Mouse (Mus musculus) stomach, embryonic 15.5 days (tissue): ENCODE results near the gene Cnpy2. TPM values are rescaled to one million over a fixed set of nuclear protein-coding genes. Genes with fewer than 3 reads are reported as not detected.

ENCODE experiments used
- ATAC-seq: fragments of 200-750 bp; cut with Nextera tagmentation; 2 replicates; pipeline ENCODE4 v1.8.0; 2017; ENCODE audit warnings: low read depth, moderate number of reproducible peaks, moderate TSS enrichment; ENCODE audit not compliant: insufficient read depth, low FRiP score
- H3K27ac ChIP-seq: fragments of 300-500 bp; sonication (generic); 2 replicates; pipeline ENCODE4 v1.5.1; 2015; ENCODE audit warnings: mild to moderate bottlenecking, inconsistent platforms
- H3K27me3 ChIP-seq: fragments of 300-500 bp; sonication (generic); replicated peaks from 2 replicates; pipeline ENCODE4 v1.6.1; 2015; ENCODE audit warnings: inconsistent platforms
- H3K36me3 ChIP-seq: fragments of 300-500 bp; sonication (generic); 2 replicates; pipeline ENCODE4 v1.6.1; 2015; ENCODE audit warnings: inconsistent platforms
- H3K4me1 ChIP-seq: fragments of 300-500 bp; sonication (generic); 2 replicates; pipeline ENCODE4 v1.6.1; 2015; ENCODE audit warnings: inconsistent platforms
- H3K4me2 ChIP-seq: fragments of 300-500 bp; sonication (generic); 2 replicates; pipeline ENCODE4 v1.6.1; 2015; ENCODE audit warnings: mild to moderate bottlenecking, inconsistent platforms
- H3K4me3 ChIP-seq: fragments of 300-500 bp; sonication (generic); replicated peaks from 2 replicates; pipeline ENCODE4 v1.5.1; 2015; ENCODE audit warnings: inconsistent platforms
- H3K9ac ChIP-seq: fragments of 300-500 bp; sonication (generic); 2 replicates; pipeline ENCODE4 v1.6.1; 2015; ENCODE audit warnings: inconsistent platforms
- H3K9me3 ChIP-seq: fragments of 300-500 bp; sonication (generic); 2 replicates; pipeline ENCODE4 v1.6.1; 2016; ENCODE audit warnings: inconsistent platforms
- WGBS: fragments of 180-500 bp; shearing (Covaris S2); methylation state at CpG from one replicate; pipeline ENCODE4 v1.1.7; 2015; 5-methylcytosine and 5-hydroxymethylcytosine counted together
- polyA plus RNA-seq: library from polyadenylated mRNA; unstranded; fragments of >200 nt; fragmentation: Nextera tagmentation; extraction: Ambion mirVana; gene quantifications from 2 replicates; pipeline ENCODE4 v1.2.1, GENCODE M21; 2015

The Cnpy2 gene
- polyA plus RNA-seq, 1 experiment from 2014 or later: 331 TPM

DNA sequence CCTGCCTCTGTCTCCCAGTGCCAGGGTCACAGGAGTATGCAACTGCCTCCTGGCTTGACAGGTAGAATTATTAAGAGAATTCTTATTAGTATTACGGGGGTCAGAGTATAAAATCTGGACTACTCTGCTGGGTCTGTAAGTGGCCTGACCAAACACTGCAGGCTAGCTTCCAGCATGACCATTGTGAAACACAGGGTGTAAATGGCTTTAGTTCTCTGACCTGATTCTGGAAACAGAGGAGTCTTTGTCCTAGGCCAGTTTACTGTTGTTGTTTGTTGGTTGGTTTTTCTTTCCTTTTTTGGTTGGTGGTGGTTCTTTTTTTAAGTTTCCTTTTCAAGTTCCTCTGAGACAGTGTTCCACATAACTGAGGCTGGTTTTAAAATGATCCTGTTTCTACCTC lies 21.2 kb downstream of the Cnpy2 start:
- no peaks in the 10 kb centered on the region for H3K9me3 ChIP-seq
- H3K27ac ChIP-seq: no peak overlapping the region
- no peak overlapping the region for H3K4me3 ChIP-seq
- H3K4me1 ChIP-seq: peaks cover 23% of the 10 kb centered on the region
- no peak overlapping the region for H3K4me2 ChIP-seq
- ATAC-seq: no peak
- no peaks in the 10 kb centered on the region for H3K27me3 ChIP-seq
- 91% methylated on average over 1 of the region's 1 CpGs for WGBS
- H3K9ac ChIP-seq: no peak overlapping the region
- no peaks in the 10 kb centered on the region; the same call in 1 of the 2 replicates for H3K36me3 ChIP-seq

DNA sequence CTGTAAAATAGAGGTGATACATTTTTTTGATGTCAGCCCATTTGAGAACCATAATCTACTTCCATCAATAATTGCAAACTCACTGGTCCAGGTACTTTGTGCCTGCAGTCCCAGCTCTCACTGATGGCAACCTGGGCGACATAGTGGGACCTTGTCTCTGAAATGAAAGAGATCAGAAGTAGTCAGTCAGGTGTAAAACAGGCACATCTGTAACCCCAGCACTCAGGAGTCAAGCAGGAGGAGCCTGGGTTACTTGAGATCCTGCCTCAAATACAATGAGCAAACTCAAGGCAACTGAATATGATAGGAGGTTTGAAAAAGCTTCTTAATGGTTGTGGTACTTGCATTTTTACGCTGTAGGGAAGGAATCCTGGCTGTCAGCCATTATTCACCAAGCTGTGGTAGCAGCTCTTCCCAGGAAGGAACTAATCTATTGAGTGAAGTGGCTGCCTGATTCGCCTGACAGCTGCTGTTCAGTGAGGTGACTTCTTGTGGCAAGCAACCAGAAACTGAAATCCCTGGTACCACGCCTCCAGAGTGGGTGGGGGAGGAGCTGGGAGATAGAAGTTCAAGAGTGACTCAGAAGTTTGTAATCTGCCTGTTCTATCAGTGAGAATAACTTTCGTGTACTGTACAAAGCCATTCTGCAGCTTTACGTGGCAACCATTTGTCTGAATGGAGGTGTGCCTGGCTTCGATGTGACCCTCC lies 22.5 kb downstream of the Cnpy2 start:
- Histone ChIP-seq H3K9ac (no peak overlapping the region), H3K4me2 (peak overlapping the region; percentile 34), H3K27ac (peak overlapping the region; percentile 84), H3K27me3 (no peaks in the 10 kb centered on the region), H3K4me1 (peaks cover 11% of the 10 kb centered on the region), H3K9me3 (no peaks in the 10 kb centered on the region), H3K36me3 (no peaks in the 10 kb centered on the region; the same call in 1 of the 2 replicates), H3K4me3 (peak overlapping the region; percentile 10; the same call in 1 of the 2 replicates)
- ATAC-seq: peak; percentile 86
- WGBS: 21% methylated on average over 7 of the region's 7 CpGs

DNA sequence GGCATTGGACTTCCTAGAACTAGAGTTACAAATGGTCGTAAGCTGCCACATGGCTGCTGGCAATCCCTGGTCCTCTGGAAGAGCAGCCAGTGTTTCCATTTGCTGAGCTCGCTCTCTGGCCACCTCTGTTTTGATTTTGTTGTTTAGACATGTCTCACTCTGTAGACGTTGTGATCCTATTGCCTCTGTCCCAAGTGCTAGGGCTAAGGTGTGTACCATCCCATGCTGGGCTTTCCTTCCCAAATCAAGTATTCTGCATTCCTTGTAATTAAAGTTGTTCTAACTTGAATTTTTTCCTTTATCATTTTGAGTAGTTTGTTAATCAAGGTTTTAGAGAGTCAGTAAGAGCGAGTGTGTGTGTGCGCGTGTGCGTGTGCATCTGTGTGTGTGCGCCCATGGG lies 25.3 kb downstream of the Cnpy2 start:
- WGBS: 84% methylated on average over 8 of the region's 8 CpGs
- Histone ChIP-seq H3K4me2 (no peak overlapping the region), H3K4me3 (no peak overlapping the region), H3K4me1 (peaks cover 10% of the 10 kb centered on the region), H3K9ac (no peak overlapping the region), H3K27me3 (no peaks in the 10 kb centered on the region), H3K27ac (no peak overlapping the region), H3K9me3 (no peaks in the 10 kb centered on the region), H3K36me3 (peaks cover 22% of the 10 kb centered on the region)
- ATAC-seq: no peak

DNA sequence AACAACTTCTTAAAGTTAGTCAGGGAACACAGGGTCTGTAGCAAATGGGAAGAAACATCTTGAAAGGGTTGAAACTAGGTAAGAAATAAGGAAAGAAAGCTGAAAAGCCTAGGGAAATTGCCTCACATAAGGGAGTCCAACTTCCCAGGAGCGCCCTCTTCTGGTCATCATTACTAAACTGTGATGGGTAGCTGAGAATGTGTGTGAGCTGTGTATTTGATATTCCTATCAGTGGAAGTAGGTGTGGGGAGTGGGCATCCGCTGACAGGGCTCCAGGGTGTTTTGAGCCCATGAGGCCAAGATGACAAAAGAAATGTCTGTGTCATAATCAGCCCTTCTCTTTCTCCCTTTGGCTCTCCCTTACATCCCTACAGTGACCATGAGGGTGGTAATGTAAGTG lies 36.5 kb downstream of the Cnpy2 start:
- no peak overlapping the region for H3K4me2 ChIP-seq
- 53% methylated on average over 2 of the region's 2 CpGs for WGBS
- H3K4me3 ChIP-seq: no peak overlapping the region
- H3K27me3 ChIP-seq: no peaks in the 10 kb centered on the region
- no peaks in the 10 kb centered on the region for H3K4me1 ChIP-seq
- no peak for ATAC-seq
- H3K9me3 ChIP-seq: no peaks in the 10 kb centered on the region
- H3K36me3 ChIP-seq: peaks cover 60% of the 10 kb centered on the region
- H3K27ac ChIP-seq: no peak overlapping the region
- no peak overlapping the region for H3K9ac ChIP-seq

DNA sequence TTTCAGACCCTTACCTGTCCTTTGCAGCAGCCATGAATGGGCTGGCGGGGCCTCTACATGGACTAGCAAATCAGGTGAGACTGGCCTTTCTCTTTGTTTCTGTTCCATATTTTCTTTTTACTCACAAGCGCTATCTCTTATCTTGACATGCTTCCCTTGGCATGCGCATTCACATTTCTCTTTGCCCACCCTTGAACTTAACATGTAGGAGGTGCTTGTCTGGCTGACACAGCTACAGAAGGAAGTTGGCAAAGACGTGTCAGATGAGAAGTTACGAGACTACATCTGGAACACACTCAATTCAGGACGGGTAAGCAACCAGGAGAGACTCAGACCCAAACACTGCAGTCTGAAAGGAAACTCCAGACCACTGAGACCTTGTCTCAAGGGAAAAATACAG lies 37.0 kb downstream of the Cnpy2 start:
- Histone ChIP-seq H3K4me1 (no peaks in the 10 kb centered on the region), H3K27ac (no peak overlapping the region), H3K36me3 (peaks cover 56% of the 10 kb centered on the region), H3K27me3 (no peaks in the 10 kb centered on the region), H3K4me3 (no peak overlapping the region), H3K4me2 (no peak overlapping the region), H3K9ac (no peak overlapping the region), H3K9me3 (no peaks in the 10 kb centered on the region)
- 82% methylated on average over 6 of the region's 6 CpGs for WGBS
- no peak for ATAC-seq

DNA sequence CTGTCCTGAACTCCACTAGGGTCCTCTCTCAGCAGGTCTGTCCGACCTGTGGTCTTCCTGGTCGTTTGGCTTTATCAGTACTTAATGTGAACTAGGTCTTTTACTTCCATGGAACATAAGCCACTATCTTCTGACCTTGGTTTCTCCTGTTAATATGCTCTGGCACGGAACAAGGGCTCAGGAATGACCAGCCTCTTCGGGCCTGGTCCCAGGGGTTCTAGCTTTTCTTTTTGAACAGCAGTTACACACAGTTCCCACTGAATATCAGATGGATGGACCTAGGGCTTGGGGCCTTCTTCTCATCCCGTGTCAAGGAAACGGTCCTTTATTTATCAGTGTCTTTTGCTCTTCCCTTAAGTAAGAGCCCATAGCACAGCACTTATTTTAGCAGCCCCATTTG lies 39.6 kb downstream of the Cnpy2 start:
- H3K9ac ChIP-seq: no peak overlapping the region
- ATAC-seq: no peak
- WGBS: 88% methylated on average over 6 of the region's 6 CpGs
- H3K27ac ChIP-seq: no peak overlapping the region
- no peaks in the 10 kb centered on the region for H3K9me3 ChIP-seq
- H3K4me2 ChIP-seq: no peak overlapping the region
- H3K4me1 ChIP-seq: no peaks in the 10 kb centered on the region
- H3K36me3 ChIP-seq: peaks cover 50% of the 10 kb centered on the region
- no peak overlapping the region for H3K4me3 ChIP-seq
- no peaks in the 10 kb centered on the region for H3K27me3 ChIP-seq

DNA sequence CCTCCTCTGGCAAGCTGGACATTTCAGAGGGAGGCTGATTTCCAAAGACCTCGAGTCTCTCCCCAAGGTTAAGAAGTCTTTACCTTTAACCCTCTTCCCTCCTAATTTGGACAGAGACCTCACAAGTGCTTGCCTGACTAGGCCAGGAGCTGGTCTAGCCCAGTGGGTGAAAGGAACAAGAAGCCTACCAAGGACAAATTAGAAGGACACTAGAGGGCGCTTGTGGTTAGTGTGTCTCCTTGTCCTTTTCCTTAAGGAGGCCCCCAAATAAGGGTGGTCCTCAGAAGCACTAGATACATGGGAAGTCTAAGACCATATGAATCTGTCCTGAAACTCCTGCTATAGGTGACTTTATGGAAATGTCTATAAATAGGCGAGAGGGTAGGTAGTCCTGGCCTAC lies 40.3 kb downstream of the Cnpy2 start:
- Histone ChIP-seq H3K36me3 (peaks cover 50% of the 10 kb centered on the region), H3K4me2 (no peak overlapping the region), H3K4me1 (0 out of 2 replicates have a peak, but pooled peaks cover under 1% of the 10 kb centered on the region), H3K4me3 (no peak overlapping the region), H3K9ac (no peak overlapping the region), H3K9me3 (no peaks in the 10 kb centered on the region), H3K27ac (no peak overlapping the region), H3K27me3 (no peaks in the 10 kb centered on the region)
- 48% methylated on average over 3 of the region's 3 CpGs for WGBS
- ATAC-seq: no peak

DNA sequence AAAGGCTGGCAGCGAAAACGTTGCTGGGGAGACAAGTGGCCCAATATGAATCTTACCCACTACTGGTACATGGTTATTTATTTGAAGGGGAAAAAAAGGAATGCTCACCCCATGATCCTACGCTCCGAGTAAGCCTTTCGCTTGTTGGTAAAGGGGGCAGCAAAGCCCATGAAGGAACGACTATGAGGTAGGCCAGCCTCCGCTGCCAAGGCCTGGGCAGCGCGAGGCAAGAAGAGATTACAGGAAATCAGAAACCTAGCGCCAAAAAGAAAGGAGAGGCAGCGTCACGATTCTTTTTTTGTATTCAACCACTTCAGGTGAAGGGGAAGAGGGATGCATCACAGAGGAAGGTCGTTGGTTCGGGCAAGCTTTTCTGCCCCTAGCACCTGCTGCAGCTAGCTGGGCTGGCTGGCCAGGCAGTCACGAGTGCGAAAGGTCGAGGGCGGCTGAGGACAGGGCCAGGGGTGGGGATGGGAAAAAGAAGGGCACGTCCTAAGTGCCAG lies 45.7 kb downstream of the Cnpy2 start:
- no peaks in the 10 kb centered on the region for H3K27me3 ChIP-seq
- no peaks in the 10 kb centered on the region for H3K9me3 ChIP-seq
- peaks cover 8% of the 10 kb centered on the region for H3K36me3 ChIP-seq
- H3K4me2 ChIP-seq: peak overlapping the region; percentile 90
- peak overlapping the region; percentile 96 for H3K27ac ChIP-seq
- WGBS: 15% methylated on average over 19 of the region's 19 CpGs
- no peak for ATAC-seq
- peak overlapping the region; percentile 78 for H3K4me3 ChIP-seq
- peak overlapping the region; percentile 74 for H3K9ac ChIP-seq
- H3K4me1 ChIP-seq: peaks cover 15% of the 10 kb centered on the region; the same call in 1 of the 2 replicates

DNA sequence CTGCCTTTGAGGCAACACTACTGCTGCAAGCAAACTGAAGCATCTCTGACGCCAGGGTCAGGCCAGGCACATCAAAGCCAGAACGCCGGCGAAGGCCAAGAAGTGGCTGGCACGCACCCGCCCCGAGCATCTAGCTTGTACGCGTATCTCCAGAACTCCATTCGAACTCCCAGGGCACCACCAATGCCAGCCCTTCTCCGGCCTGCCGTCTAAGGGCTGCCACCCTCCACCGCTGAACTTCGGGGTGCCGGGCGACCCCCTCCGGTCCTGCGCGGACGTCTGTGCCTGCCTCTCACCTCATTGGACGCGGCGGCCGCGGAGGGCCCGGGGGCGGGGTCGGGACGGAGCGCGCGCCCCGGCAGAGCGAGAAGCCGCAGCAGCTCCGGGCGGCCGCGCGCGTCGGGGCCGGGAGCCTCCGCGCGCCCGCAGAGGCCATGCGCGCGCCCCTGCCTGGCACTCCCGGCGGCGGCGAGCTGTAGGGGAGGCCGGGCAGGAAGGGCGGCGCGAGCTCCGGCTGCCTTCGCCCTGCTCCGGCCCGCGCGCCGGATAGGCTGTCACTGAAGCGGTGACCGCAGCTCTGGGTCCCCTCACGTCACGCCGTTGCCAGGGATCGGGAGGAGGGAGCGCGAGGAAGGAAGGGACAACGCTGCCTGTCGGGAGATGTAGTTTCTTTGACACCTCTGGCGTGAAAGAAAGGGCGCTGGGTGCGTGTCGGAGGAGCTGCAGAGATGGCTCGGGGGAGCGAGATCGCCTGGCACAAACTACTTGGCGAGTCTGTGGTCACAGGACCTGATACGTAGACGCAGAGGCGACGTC lies 46.4 kb downstream of the Cnpy2 start, which contains the start of gene Coq10a:
Gene Coq10a, minus strand, starts transcription at position 596 of the 816 bp plus-strand sequence.
- ATAC-seq: peak; percentile 93
- Histone ChIP-seq H3K4me1 (peaks cover 15% of the 10 kb centered on the region; the same call in 1 of the 2 replicates), H3K27me3 (no peaks in the 10 kb centered on the region), H3K36me3 (peaks cover 1% of the 10 kb centered on the region), H3K9ac (peak within 1 kb of the TSS; percentile 74), H3K4me2 (peak within 1 kb of the TSS; percentile 90), H3K27ac (peak within 1 kb of the TSS; percentile 96), H3K4me3 (peak within 1 kb of the TSS; percentile 78), H3K9me3 (no peaks in the 10 kb centered on the region)
- 0% methylated on average over 87 of the region's 87 CpGs for WGBS

DNA sequence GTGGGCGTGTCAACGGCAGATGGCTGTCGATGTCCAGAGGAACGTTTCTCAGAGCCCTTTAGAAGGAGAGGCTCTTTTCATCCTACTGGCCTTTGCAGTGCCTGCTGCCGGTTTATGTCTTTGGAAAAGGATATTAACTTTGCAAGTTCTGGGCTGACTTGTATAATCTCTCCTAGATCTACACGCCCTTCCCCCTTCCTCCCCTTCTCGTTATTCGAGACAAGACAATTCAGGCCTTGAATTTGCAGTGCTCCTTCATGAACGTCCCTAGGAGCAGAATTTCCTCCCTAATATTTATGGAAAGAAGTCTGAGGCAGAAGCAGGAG lies 46.9 kb downstream of the Cnpy2 start:
- Histone ChIP-seq H3K9ac (0 out of 2 replicates have a peak overlapping the region, but pooled peaks have one; percentile 74), H3K4me1 (peaks cover 15% of the 10 kb centered on the region; the same call in 1 of the 2 replicates), H3K4me2 (peak overlapping the region; percentile 90), H3K27me3 (no peaks in the 10 kb centered on the region), H3K9me3 (no peaks in the 10 kb centered on the region), H3K36me3 (no peaks in the 10 kb centered on the region), H3K27ac (peak overlapping the region; percentile 96), H3K4me3 (peak overlapping the region; percentile 78)
- ATAC-seq: no peak
- 5% methylated on average over 9 of the region's 9 CpGs for WGBS

DNA sequence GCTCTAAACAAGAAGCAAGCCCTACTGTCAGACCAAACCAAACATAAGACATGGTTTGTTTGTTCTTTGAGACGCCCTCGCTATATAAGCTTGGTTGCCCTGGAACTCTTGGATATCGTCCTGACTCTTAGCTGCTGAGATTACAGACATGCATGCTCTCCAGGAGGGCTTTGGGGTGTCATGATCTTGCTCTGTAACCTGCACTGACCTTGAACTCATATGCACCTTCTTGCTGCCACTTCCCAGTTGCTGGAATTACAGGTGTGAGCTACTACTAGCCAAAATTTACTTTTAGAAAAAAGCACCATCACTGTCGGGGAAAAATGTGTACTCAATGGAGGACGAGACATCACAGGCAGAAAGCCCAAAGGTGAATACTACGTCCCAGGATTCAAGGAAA lies 47.3 kb downstream of the Cnpy2 start:
- no peaks in the 10 kb centered on the region for H3K9me3 ChIP-seq
- no peaks in the 10 kb centered on the region for H3K36me3 ChIP-seq
- H3K4me2 ChIP-seq: peak overlapping the region; percentile 90
- peak overlapping the region; percentile 78 for H3K4me3 ChIP-seq
- peak overlapping the region; percentile 96 for H3K27ac ChIP-seq
- no peaks in the 10 kb centered on the region for H3K27me3 ChIP-seq
- WGBS: 69% methylated on average over 6 of the region's 6 CpGs
- ATAC-seq: no peak
- no peak overlapping the region for H3K9ac ChIP-seq
- peaks cover 15% of the 10 kb centered on the region; the same call in 1 of the 2 replicates for H3K4me1 ChIP-seq

DNA sequence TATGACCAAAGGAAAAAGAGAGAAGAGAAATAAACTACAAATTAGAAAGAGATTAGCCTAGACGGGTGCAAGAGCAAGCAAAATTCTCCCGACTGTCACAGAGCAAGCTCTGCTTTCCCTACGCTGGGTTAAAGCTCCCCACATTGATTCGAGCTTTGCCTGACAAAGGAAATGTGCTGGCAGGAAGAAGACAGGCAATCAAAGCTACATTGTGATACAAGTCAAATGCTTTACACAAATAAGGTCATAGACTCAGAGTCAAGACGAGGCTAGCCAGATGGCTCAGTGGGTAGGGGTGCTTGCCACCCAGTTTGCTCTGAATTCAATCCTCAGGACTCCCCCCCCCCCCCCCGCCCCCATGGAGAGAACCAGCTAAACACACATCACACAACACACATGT lies 47.8 kb downstream of the Cnpy2 start:
- no peak overlapping the region for H3K9ac ChIP-seq
- H3K4me1 ChIP-seq: peaks cover 15% of the 10 kb centered on the region; the same call in 1 of the 2 replicates
- no peak for ATAC-seq
- WGBS: 67% methylated on average over 6 of the region's 6 CpGs
- no peaks in the 10 kb centered on the region for H3K27me3 ChIP-seq
- H3K9me3 ChIP-seq: no peaks in the 10 kb centered on the region
- H3K36me3 ChIP-seq: no peaks in the 10 kb centered on the region
- H3K4me3 ChIP-seq: no peak overlapping the region
- H3K4me2 ChIP-seq: no peak overlapping the region
- H3K27ac ChIP-seq: no peak overlapping the region
